Mouse (Mus musculus) hindbrain, embryonic 15.5 days (tissue): ENCODE data around the gene Olfr1045. TPM values are rescaled to one million over a fixed set of nuclear protein-coding genes. Genes with fewer than 3 reads are reported as not detected.
"Not testable (repeated sequence)": the region's sequence is repeated elsewhere in the genome, so short reads cannot be mapped to it uniquely, and the experiment has no call there.

Experiments
- ATAC-seq: fragments of 200-750 bp; cut with Nextera tagmentation; 2 replicates; pipeline ENCODE4 v1.8.0; 2017; ENCODE audit warnings: low read depth, moderate number of reproducible peaks, moderate TSS enrichment; ENCODE audit not compliant: low FRiP score
- H3K27ac ChIP-seq: fragments of 300-500 bp; sonication (generic); replicated peaks from 2 replicates; pipeline ENCODE4 v1.5.1; 2015; ENCODE audit warnings: mild to moderate bottlenecking, inconsistent platforms
- H3K27me3 ChIP-seq: fragments of 300-500 bp; sonication (generic); 2 replicates; pipeline ENCODE4 v1.6.1; 2015; ENCODE audit warnings: control low read depth, inconsistent platforms
- H3K36me3 ChIP-seq: fragments of 300-500 bp; sonication (generic); 2 replicates; pipeline ENCODE4 v1.6.1; 2015; ENCODE audit warnings: control low read depth, inconsistent platforms
- H3K4me1 ChIP-seq: fragments of 300-500 bp; sonication (generic); replicated peaks from 2 replicates; pipeline ENCODE4 v1.6.1; 2015; ENCODE audit warnings: control low read depth, inconsistent platforms
- H3K4me2 ChIP-seq: fragments of 300-500 bp; sonication (generic); 2 replicates; pipeline ENCODE4 v1.6.1; 2015; ENCODE audit warnings: moderate library complexity, mild to moderate bottlenecking, inconsistent platforms
- H3K4me3 ChIP-seq: fragments of 300-500 bp; sonication (generic); 2 replicates; pipeline ENCODE4 v1.5.1; 2015; ENCODE audit warnings: mild to moderate bottlenecking, inconsistent platforms
- H3K9ac ChIP-seq: fragments of 300-500 bp; sonication (generic); 2 replicates; pipeline ENCODE4 v1.6.1; 2015; ENCODE audit warnings: inconsistent platforms
- H3K9me3 ChIP-seq: fragments of 300-500 bp; sonication (generic); 2 replicates; pipeline ENCODE4 v1.6.1; 2016; ENCODE audit warnings: control low read depth, inconsistent platforms
- WGBS: fragments of 180-500 bp; shearing (Covaris S2); methylation state at CpG from one replicate; pipeline ENCODE4 v1.1.7; 2015; 5-methylcytosine and 5-hydroxymethylcytosine counted together
- polyA plus RNA-seq: library from polyadenylated mRNA; unstranded; fragments of >200 nt; fragmentation: Nextera tagmentation; extraction: Ambion mirVana; gene quantifications from 2 replicates; pipeline ENCODE4 v1.2.1, GENCODE M21; 2015

Olfr1045 gene
- polyA plus RNA-seq, result not detected in 2 replicates

DNA sequence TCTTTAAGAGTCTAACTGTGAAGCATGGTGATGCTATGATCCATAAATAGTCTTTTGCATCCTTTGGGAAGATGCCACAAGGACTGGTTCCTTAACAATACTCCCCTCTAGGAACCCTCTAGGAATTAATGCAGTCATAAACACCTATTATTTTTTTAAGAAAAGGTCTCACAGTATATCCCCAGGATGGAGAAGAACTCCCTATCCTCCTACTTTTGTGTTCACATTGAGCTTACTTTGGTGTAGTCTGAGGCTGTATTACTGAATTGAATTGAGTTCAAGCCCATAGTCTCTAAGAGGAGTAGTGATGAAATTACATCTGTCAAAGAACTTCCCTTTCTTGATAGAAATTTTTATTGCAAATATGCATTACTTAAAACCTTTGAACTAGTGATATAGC lies at the start of gene Olfr1045:
Gene Olfr1045 (minus strand): TSS at position 101 of the 400 bp plus-strand sequence.
- H3K4me1 ChIP-seq, result no peaks in the 10 kb centered on the region
- H3K4me2 ChIP-seq, result no peak within 1 kb of the TSS
- no peaks in the 10 kb centered on the region for H3K9me3 ChIP-seq
- H3K27ac ChIP-seq, result no peak within 1 kb of the TSS
- no peaks in the 10 kb centered on the region for H3K27me3 ChIP-seq
- no peak for ATAC-seq
- H3K36me3 ChIP-seq, result no peaks in the 10 kb centered on the region
- H3K9ac ChIP-seq, result no peak within 1 kb of the TSS
- H3K4me3 ChIP-seq, result no peak within 1 kb of the TSS

DNA sequence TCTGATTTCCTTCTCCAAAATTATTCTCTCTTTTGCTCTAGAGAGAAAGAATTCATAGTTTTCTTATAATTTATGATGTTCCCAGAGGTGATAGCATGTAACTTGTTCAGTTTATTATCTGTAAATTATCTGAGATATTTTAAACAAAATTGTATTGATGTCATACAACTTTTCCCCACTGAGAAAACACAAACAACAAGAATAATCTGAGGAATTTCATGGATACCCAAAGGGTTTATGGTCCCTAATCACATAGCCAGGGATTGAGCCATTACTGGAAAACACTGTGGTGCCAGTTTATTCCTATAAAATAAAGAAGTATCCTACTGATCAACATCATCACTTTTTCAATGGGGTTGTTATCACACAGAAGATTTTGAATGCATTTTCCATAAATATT lies 37.4 kb upstream of the Olfr1045 start, which contains the start of gene Olfr1048:
Gene Olfr1048 (minus strand): TSS at position 101 of the 400 bp plus-strand sequence.
- no peak for ATAC-seq
- H3K4me2 ChIP-seq, result no peak within 1 kb of the TSS
- H3K4me1 ChIP-seq, result no peaks in the 10 kb centered on the region
- no peak within 1 kb of the TSS for H3K4me3 ChIP-seq
- H3K27me3 ChIP-seq, result no peaks in the 10 kb centered on the region
- H3K9me3 ChIP-seq, result no peaks in the 10 kb centered on the region
- H3K36me3 ChIP-seq, result no peaks in the 10 kb centered on the region
- no peak within 1 kb of the TSS for H3K9ac ChIP-seq
- no peak within 1 kb of the TSS for H3K27ac ChIP-seq

DNA sequence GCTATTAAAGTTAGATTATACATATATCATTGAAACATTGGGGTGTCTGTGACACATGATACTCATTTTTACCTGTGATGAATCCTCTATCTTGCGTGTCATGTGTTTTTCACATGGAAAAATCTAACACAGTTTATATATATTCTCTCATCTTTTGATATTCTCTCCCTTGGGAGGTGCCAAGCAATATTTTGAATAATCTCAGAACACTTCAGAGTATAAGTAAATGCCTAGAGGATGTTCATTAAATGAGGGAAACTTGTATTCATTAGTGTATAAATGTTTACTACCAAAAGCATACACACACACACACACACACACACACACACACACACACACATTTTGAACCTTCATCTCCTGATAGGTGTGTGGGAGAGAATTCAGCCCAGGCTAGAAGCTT lies 28.5 kb upstream of the Olfr1045 start, which contains the start of gene Olfr1047:
Gene Olfr1047 (minus strand): TSS at position 101 of the 400 bp plus-strand sequence.
- no peaks in the 10 kb centered on the region for H3K36me3 ChIP-seq
- H3K27me3 ChIP-seq, result no peaks in the 10 kb centered on the region
- no peak within 1 kb of the TSS for H3K9ac ChIP-seq
- H3K9me3 ChIP-seq, result no peaks in the 10 kb centered on the region
- H3K4me1 ChIP-seq, result no peaks in the 10 kb centered on the region
- H3K27ac ChIP-seq, result no peak within 1 kb of the TSS
- no peak for ATAC-seq
- 98% methylated on average over 1 of the region's 1 CpGs for WGBS
- H3K4me3 ChIP-seq, result no peak within 1 kb of the TSS
- no peak within 1 kb of the TSS for H3K4me2 ChIP-seq

DNA sequence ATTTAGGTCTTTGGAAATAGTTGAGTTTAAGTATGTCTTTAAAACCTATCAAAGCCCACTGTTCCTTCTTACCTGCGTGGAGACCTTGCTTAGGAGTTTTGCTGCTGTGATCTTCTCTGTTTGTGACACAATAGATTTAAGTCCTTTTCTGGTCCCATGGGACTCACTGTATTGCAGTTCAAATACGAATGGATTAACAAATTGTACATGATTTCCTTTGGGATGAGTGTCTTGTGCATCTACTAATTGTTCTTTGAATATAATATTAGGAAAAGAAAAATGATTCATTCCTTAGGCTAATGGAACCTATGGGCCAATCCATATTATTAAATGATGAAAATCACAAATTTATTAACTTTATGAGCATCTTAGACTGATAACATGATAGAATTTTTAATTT lies 16.4 kb upstream of the Olfr1045 start, which contains the start of gene Olfr1046:
Gene Olfr1046 (minus strand): TSS at position 101 of the 400 bp plus-strand sequence.
- Histone ChIP-seq H3K4me1 (no peaks in the 10 kb centered on the region), H3K4me3 (no peak within 1 kb of the TSS), H3K9ac (no peak within 1 kb of the TSS), H3K9me3 (no peaks in the 10 kb centered on the region), H3K27ac (no peak within 1 kb of the TSS), H3K4me2 (no peak within 1 kb of the TSS), H3K36me3 (no peaks in the 10 kb centered on the region), H3K27me3 (no peaks in the 10 kb centered on the region)
- 67% methylated on average over 2 of the region's 2 CpGs for WGBS
- ATAC-seq, result no peak

DNA sequence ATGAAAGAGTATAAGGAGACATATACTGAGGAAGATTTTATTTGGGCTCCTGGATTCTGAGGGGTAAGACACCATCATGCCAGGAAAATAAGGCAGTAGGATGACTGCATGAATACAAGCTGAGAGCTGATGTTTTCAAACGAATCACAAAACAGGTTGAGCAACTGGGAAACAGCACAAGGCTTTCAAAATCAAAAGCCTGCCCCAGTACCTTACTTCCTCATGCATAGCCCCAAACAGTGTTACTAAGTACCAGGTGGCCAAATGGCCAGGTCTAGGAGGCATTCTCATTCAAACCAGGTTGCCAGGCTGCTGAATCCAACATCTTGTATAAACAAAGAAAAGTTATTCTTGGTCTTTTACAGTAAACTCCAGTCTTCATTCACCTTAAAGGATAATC lies 6.9 kb downstream of the Olfr1045 start:
- no peak overlapping the region for H3K27ac ChIP-seq
- H3K9ac ChIP-seq, result no peak overlapping the region
- no peaks in the 10 kb centered on the region for H3K4me1 ChIP-seq
- no peaks in the 10 kb centered on the region for H3K27me3 ChIP-seq
- H3K36me3 ChIP-seq, result no peaks in the 10 kb centered on the region
- WGBS, result 57% methylated on average over 1 of the region's 1 CpGs
- no peaks in the 10 kb centered on the region for H3K9me3 ChIP-seq
- no peak overlapping the region for H3K4me3 ChIP-seq
- no peak overlapping the region for H3K4me2 ChIP-seq
- ATAC-seq, result no peak

DNA sequence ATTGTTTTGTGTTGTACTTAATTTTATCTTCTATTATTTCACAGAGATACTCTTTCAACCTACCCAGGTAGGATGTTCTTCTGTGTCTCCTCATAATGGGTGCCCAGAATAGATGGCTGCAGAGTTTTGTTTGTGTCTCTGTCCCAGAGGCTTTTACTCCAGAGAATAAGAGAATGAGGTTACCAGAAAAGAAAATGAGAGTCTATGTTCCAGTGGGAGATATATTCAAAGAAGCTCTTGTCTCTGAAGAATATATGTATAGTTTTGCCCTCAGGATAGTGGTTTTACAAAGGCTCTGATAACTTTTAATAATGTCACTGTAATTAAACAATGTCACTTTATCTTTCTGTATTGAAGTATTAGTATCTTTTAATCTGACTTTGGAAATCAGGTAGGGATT lies 17.2 kb downstream of the Olfr1045 start, which contains the start of gene Olfr52:
Gene Olfr52 (minus strand): TSS at position 101 of the 400 bp plus-strand sequence.
- no peak within 1 kb of the TSS for H3K27ac ChIP-seq
- H3K4me3 ChIP-seq, result no peak within 1 kb of the TSS
- H3K27me3 ChIP-seq, result no peaks in the 10 kb centered on the region
- no peak for ATAC-seq
- H3K4me2 ChIP-seq, result no peak within 1 kb of the TSS
- no peaks in the 10 kb centered on the region for H3K4me1 ChIP-seq
- no peaks in the 10 kb centered on the region for H3K36me3 ChIP-seq
- H3K9me3 ChIP-seq, result no peaks in the 10 kb centered on the region
- no peak within 1 kb of the TSS for H3K9ac ChIP-seq

DNA sequence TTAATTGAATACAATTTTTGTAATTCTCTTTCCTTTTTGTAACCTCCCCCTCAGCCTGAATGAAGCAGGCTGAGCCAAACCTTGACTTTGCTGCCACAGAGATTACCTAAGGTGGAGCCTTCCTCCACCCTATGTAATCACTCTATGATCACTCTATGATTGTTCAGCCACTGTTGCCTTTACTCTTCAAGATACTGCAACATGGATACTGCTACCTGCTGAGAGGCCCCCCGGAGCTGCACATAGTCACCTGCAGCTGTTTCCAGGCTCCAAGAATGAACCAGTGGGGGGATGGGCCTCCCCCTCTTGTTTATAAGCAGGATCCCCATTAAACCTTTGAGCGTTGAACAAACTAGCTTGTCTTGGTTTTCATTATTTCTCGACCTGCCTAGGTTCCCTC lies 22.9 kb downstream of the Olfr1045 start:
- Histone ChIP-seq H3K36me3 (no peaks in the 10 kb centered on the region), H3K27me3 (no peaks in the 10 kb centered on the region), H3K4me1 (no peaks in the 10 kb centered on the region), H3K4me2 (no peak overlapping the region), H3K9me3 (no peaks in the 10 kb centered on the region), H3K27ac (no peak overlapping the region), H3K9ac (no peak overlapping the region), H3K4me3 (no peak overlapping the region)
- no peak for ATAC-seq
- WGBS, result 76% methylated on average over 3 of the region's 3 CpGs

DNA sequence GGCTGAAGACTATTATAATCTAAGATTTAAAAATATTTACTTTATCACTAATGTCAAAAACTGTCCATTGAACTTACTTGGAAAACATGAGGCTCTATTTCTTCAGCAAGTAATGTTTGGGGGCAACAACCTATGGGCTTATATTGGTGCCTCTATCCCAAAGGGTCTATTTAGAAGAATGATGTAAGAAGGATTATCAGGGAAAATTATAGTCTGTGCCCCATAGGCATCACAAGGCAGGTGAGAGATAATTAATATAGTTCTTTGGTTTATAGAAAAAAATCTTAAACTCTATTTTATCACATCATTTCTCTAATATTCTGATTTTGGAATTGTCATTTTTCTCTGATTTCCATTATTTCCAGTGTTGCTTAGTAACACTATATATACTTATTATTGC lies 25.1 kb downstream of the Olfr1045 start, which contains the start of gene Olfr1044:
Gene Olfr1044 (minus strand): TSS at position 101 of the 400 bp plus-strand sequence.
- no peak for ATAC-seq
- Histone ChIP-seq H3K27me3 (no peaks in the 10 kb centered on the region), H3K27ac (no peak within 1 kb of the TSS), H3K36me3 (no peaks in the 10 kb centered on the region), H3K4me2 (no peak within 1 kb of the TSS), H3K4me3 (no peak within 1 kb of the TSS), H3K4me1 (no peaks in the 10 kb centered on the region), H3K9me3 (no peaks in the 10 kb centered on the region), H3K9ac (no peak within 1 kb of the TSS)

DNA sequence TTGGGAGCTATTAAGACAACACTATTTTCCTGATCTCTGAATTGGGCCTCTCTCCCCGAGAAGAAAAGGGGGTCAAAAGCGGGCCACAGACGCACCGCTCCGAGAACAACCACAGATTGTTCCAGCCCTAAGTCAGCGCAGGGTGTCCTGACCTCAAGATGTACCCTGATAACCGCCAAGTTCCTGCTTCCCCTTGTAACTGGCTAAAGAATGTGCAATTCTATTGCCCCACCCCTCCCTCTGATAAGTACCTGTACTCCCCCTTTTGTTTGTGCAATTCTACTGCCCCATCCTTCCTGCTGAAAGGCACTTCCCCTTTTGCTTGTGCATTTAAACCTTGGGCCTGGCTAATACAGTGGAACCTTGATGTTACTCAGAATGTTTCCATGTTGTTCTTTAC lies 27.4 kb downstream of the Olfr1045 start:
- not testable (repeated sequence) for ATAC-seq, H3K36me3 ChIP-seq, H3K27me3 ChIP-seq, H3K9ac ChIP-seq, H3K9me3 ChIP-seq, H3K27ac ChIP-seq, H3K4me3 ChIP-seq, H3K4me2 ChIP-seq, H3K4me1 ChIP-seq
- WGBS, result 82% methylated on average over 7 of the region's 7 CpGs

DNA sequence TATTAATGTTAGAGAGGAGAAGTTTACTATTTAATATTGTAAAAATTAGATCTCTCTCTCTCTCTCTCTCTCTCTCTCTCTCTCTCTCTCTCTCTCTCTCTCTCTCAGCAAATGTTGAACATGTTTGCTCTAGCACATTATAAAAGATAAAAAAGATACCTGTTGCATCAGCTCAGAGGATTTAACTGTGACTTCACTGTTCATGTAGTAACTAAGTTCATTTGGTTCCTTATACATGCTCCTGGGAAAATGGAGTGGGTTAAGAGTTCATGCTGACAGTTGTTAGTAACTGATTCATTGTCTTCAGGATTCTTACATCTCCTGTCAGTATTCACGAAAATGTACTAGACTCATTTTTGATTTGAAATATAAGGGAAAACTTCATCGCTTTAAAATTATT lies 35.4 kb downstream of the Olfr1045 start, which contains the start of gene Olfr1043:
Gene Olfr1043 (minus strand): TSS at position 101 of the 400 bp plus-strand sequence.
- H3K4me2 ChIP-seq, result no peak within 1 kb of the TSS
- no peak for ATAC-seq
- H3K36me3 ChIP-seq, result no peaks in the 10 kb centered on the region
- H3K9ac ChIP-seq, result no peak within 1 kb of the TSS
- H3K4me3 ChIP-seq, result no peak within 1 kb of the TSS
- H3K4me1 ChIP-seq, result no peaks in the 10 kb centered on the region
- H3K27ac ChIP-seq, result no peak within 1 kb of the TSS
- no peaks in the 10 kb centered on the region for H3K9me3 ChIP-seq
- WGBS, result 96% methylated on average over 2 of the region's 2 CpGs
- H3K27me3 ChIP-seq, result no peaks in the 10 kb centered on the region

DNA sequence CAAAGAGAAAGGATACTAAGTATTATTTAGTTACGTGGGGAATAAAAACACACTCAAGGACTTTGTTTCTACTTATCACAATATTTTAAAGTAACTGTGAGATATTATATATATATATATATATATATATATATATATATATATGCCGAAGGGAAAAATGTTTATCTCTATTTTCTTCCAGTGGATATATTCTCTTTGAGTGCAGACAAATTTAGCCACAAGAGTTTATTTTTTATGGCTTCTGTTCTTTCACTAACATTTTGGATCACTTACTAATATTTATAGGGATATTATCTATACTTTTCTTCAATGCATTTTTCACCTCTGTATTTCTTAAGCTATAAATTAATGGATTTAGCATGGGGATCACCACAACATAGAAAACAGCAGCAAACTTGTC lies 41.1 kb downstream of the Olfr1045 start, which contains the start of gene Olfr1042:
Gene Olfr1042 (minus strand): TSS at position 101 of the 400 bp plus-strand sequence.
- Histone ChIP-seq H3K4me3 (no peak within 1 kb of the TSS), H3K27ac (no peak within 1 kb of the TSS), H3K4me2 (no peak within 1 kb of the TSS), H3K9me3 (no peaks in the 10 kb centered on the region), H3K36me3 (no peaks in the 10 kb centered on the region), H3K27me3 (no peaks in the 10 kb centered on the region), H3K9ac (no peak within 1 kb of the TSS), H3K4me1 (no peaks in the 10 kb centered on the region)
- ATAC-seq, result no peak
- 77% methylated on average over 2 of the region's 2 CpGs for WGBS

DNA sequence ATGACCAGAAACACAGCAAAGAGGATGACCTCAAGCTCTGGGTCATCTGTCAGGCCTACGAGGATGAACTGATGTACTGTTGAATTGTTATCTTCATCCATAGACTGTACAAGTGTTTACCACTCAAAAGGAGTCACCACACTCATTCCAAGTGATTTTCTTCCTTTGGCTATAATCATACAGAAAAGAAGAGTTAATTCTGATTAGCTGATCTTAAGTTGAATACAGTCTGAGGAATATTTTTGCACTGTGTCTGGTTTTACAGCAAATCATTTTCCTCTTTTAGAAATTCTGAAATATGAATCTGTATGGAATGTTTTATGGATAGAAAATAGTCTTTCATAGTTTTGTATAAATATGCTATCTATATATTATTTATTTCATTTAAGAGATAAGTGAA lies 56.2 kb downstream of the Olfr1045 start, which contains the start of gene Olfr1040:
Gene Olfr1040 (minus strand): TSS at position 101 of the 400 bp plus-strand sequence.
- 95% methylated on average over 1 of the region's 1 CpGs for WGBS
- H3K36me3 ChIP-seq, result no peaks in the 10 kb centered on the region
- H3K27me3 ChIP-seq, result no peaks in the 10 kb centered on the region
- no peak for ATAC-seq
- no peak within 1 kb of the TSS for H3K27ac ChIP-seq
- H3K4me1 ChIP-seq, result no peaks in the 10 kb centered on the region
- no peak within 1 kb of the TSS for H3K4me3 ChIP-seq
- no peaks in the 10 kb centered on the region for H3K9me3 ChIP-seq
- no peak within 1 kb of the TSS for H3K4me2 ChIP-seq
- no peak within 1 kb of the TSS for H3K9ac ChIP-seq
